Mouse (Mus musculus): ENCODE measurements around the gene Lyrm9. TPM values are rescaled to one million over a fixed set of nuclear protein-coding genes. Genes with fewer than 3 reads are reported as not detected.

Gene Lyrm9
- polyA plus RNA-seq, 1 experiment from 2014 or later, result 15.2 TPM

DNA sequence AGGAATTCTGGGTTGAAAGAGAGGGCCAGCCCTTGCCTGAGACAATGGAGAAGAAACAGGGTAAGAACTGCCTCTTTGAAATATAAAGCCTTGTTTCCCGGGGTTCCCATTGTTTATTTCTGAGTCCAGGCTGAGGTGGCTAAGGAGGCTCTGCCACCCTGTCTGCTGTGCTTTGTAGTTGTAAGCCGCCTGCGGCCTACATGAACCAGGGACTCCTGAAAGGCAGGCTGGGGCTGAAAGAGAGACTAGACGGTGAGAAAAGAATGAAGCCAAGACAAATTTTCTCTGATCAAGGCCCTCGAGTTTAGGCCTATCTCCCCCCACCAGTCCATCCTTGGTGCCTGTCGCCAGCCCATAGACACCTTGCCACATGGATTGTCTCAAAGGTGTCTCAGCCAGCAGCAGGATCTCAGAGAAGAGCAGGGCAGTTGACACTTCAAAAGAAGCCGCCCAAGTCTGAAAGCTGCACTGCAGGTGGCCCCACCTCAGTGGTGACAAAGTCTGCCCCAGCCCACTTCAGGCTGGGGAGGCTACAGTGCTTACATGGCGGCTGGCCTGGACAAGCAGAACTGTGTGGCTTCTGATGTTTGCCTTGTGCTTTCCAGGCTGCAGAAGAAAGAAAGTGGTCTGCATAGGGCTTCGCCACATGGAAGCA is 25.0 kb downstream of the Lyrm9 start:
- DNase-seq (ENCODE audit: low spot score), result no peak
- H3K4me1 ChIP-seq (ENCODE audit: control insufficient read depth, insufficient read depth, low read length), result no peaks in the 10 kb centered on the region
- no peak for ATAC-seq (ENCODE audit: insufficient number of reproducible peaks, low FRiP score, low TSS enrichment, low read depth)
- 34% methylated on average over 9 of the region's 9 CpGs for WGBS
- no peak overlapping the region for H3K4me3 ChIP-seq (ENCODE audit: low read depth, low read length)
- no peaks in the 10 kb centered on the region for H3K36me3 ChIP-seq (ENCODE audit: control insufficient read depth, insufficient read depth, low read length)
- no peak overlapping the region for H3K9ac ChIP-seq (ENCODE audit: low read length)
- H3K27ac ChIP-seq (replicated peaks; ENCODE audit: low read depth, low read length), result no peak overlapping the region
- H3K27me3 ChIP-seq (ENCODE audit: control insufficient read depth, insufficient read depth, low read length), result no peaks in the 10 kb centered on the region
- H3K9me3 ChIP-seq (ENCODE audit: control insufficient read depth, low read length), result no peaks in the 10 kb centered on the region
- H3K4me2 ChIP-seq (ENCODE audit: low read depth, severe bottlenecking), result no peak overlapping the region

DNA sequence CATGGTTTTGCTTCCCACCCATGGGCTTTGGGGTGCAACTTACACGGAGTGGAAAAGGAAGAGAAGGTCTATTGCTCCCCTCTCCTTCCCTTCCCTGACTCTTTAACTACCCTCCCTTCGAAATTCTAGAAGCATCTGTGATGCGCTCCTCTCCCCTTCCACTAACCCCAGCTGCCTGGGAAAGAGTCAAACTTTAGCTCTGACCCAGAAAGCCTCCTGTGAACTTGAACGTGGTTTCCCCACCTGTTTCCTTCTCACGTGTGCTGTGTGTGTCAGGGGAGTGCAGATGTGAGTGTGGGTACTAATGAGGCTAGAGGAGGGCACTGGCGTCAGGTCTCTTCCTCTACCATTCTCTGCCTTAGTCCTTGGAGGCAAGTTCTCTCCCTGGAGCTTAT is 25.5 kb downstream of the Lyrm9 start:
- WGBS, result 59% methylated on average over 6 of the region's 6 CpGs

DNA sequence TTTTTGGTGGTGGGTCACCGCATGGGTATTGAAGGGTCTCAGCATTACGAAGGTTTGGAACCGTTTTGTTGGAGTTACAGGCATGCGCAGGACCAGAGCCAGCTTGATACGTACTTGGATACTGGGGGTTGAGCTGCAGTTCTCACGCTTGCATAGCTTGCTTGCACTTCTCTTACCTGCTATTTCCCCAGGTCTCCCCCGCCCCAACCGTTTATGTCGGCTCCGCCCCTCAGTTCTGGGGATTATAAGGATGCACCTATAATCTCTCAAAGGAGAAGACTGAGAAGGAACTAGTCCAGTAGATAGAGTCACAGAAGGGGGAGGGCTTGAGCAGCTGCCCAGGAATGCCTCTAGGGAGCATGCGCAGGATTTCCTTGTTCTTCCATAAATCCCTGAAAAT is 26.1 kb downstream of the Lyrm9 start:
- Histone ChIP-seq H3K4me3 (ENCODE audit: low read depth, low read length) (no peak overlapping the region), H3K27me3 (ENCODE audit: control insufficient read depth, insufficient read depth, low read length) (no peaks in the 10 kb centered on the region), H3K4me1 (ENCODE audit: control insufficient read depth, insufficient read depth, low read length) (no peaks in the 10 kb centered on the region), H3K27ac (replicated peaks; ENCODE audit: low read depth, low read length) (no peak overlapping the region), H3K9ac (ENCODE audit: low read length) (no peak overlapping the region), H3K4me2 (ENCODE audit: low read depth, severe bottlenecking) (no peak overlapping the region), H3K36me3 (ENCODE audit: control insufficient read depth, insufficient read depth, low read length) (no peaks in the 10 kb centered on the region), H3K9me3 (ENCODE audit: control insufficient read depth, low read length) (no peaks in the 10 kb centered on the region)
- WGBS, result 88% methylated on average over 11 of the region's 11 CpGs
- DNase-seq (ENCODE audit: low spot score) (no peak), ATAC-seq (ENCODE audit: insufficient number of reproducible peaks, low FRiP score, low TSS enrichment, low read depth) (no peak)

More for the DNA sequence above, 25.5 kb downstream of the Lyrm9 start:
- H3K36me3 ChIP-seq (ENCODE audit: control insufficient read depth, insufficient read depth, low read length), result no peaks in the 10 kb centered on the region
- no peaks in the 10 kb centered on the region for H3K9me3 ChIP-seq (ENCODE audit: control insufficient read depth, low read length)
- H3K4me1 ChIP-seq (ENCODE audit: control insufficient read depth, insufficient read depth, low read length), result no peaks in the 10 kb centered on the region
- no peak overlapping the region for H3K4me2 ChIP-seq (ENCODE audit: low read depth, severe bottlenecking)
- H3K9ac ChIP-seq (ENCODE audit: low read length), result no peak overlapping the region
- DNase-seq (ENCODE audit: low spot score), result no peak
- H3K27me3 ChIP-seq (ENCODE audit: control insufficient read depth, insufficient read depth, low read length), result no peaks in the 10 kb centered on the region
- H3K4me3 ChIP-seq (ENCODE audit: low read depth, low read length), result no peak overlapping the region
- no peak overlapping the region for H3K27ac ChIP-seq (replicated peaks; ENCODE audit: low read depth, low read length)
- ATAC-seq (ENCODE audit: insufficient number of reproducible peaks, low FRiP score, low TSS enrichment, low read depth), result no peak

DNA sequence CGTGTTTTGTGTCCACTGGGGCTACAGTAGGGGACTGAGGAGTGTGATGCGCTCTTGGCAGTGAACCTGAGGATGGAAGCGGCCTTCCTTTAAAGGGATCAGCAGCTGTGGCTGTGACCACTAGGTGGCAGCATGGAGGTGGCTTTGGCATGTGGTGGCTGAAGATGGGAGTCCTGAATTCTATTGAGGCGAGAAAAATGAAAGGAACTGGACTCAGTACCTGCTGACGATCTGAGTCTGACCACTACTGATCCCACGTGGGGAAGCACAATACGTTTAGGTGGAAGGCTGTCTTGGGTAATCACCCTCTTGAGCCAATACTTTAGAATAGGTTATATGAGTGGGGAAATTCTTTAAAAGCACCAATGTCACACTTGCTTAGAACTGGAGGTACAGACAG is 29.9 kb downstream of the Lyrm9 start:
- no peaks in the 10 kb centered on the region for H3K36me3 ChIP-seq (ENCODE audit: control insufficient read depth, insufficient read depth, low read length)
- WGBS, result 12% methylated on average over 7 of the region's 7 CpGs
- DNase-seq (ENCODE audit: low spot score), result peak; percentile 90
- H3K9me3 ChIP-seq (ENCODE audit: control insufficient read depth, low read length), result no peaks in the 10 kb centered on the region
- no peak overlapping the region for H3K4me2 ChIP-seq (ENCODE audit: low read depth, severe bottlenecking)
- no peak overlapping the region for H3K9ac ChIP-seq (ENCODE audit: low read length)
- H3K4me1 ChIP-seq (ENCODE audit: control insufficient read depth, insufficient read depth, low read length), result no peaks in the 10 kb centered on the region
- no peak for ATAC-seq (ENCODE audit: insufficient number of reproducible peaks, low FRiP score, low TSS enrichment, low read depth)
- H3K27ac ChIP-seq (replicated peaks; ENCODE audit: low read depth, low read length), result no peak overlapping the region
- H3K4me3 ChIP-seq (ENCODE audit: low read depth, low read length), result no peak overlapping the region
- H3K27me3 ChIP-seq (ENCODE audit: control insufficient read depth, insufficient read depth, low read length), result no peaks in the 10 kb centered on the region

DNA sequence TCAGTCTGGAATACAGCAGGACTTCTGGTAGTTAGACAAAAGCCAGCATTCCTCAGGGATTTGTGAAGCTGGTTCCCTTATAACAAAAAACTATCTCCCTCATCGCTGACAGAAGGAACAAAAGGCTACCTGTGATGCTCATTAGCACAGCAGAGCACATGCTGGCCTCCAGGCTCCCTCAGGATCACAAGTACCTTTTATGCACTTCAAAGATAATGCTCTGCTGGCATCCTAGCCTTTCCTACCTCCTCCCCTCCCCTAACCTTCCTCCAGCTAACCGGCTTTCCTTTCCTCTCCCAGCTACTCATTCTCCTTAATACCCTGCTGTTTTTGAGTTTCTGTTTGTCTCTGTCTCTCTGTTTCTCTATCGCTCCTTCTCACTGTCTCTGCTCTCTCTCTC is 31.2 kb downstream of the Lyrm9 start:
- Histone ChIP-seq H3K27ac (replicated peaks; ENCODE audit: low read depth, low read length) (no peak overlapping the region), H3K36me3 (ENCODE audit: control insufficient read depth, insufficient read depth, low read length) (no peaks in the 10 kb centered on the region), H3K4me3 (ENCODE audit: low read depth, low read length) (no peak overlapping the region), H3K4me1 (ENCODE audit: control insufficient read depth, insufficient read depth, low read length) (no peaks in the 10 kb centered on the region), H3K9me3 (ENCODE audit: control insufficient read depth, low read length) (no peaks in the 10 kb centered on the region), H3K4me2 (ENCODE audit: low read depth, severe bottlenecking) (no peak overlapping the region), H3K27me3 (ENCODE audit: control insufficient read depth, insufficient read depth, low read length) (no peaks in the 10 kb centered on the region), H3K9ac (ENCODE audit: low read length) (no peak overlapping the region)
- ATAC-seq (ENCODE audit: insufficient number of reproducible peaks, low FRiP score, low TSS enrichment, low read depth) (no peak), DNase-seq (ENCODE audit: low spot score) (no peak)
- WGBS, result 22% methylated on average over 3 of the region's 3 CpGs

DNA sequence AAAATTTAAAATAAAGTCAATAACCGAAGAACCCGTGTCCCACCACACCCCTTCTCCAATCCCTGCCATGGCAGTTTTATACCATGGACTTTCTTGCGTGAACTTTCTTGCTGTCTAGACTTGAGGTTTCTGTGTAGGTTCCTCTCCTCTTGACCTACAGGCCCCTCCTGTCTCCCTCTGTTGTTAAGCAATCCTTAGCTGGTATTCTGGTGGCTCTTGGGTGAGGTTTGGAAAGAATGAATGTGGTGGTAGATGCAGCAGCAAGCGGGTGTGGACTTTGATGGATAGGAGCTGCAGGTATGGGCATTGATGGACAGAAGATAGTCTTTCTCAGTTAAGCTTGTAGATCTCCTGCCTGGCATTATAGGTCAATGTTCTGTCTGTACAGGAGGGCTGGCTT is 37.5 kb downstream of the Lyrm9 start:
- Histone ChIP-seq H3K36me3 (ENCODE audit: control insufficient read depth, insufficient read depth, low read length) (no peaks in the 10 kb centered on the region), H3K9ac (ENCODE audit: low read length) (no peak overlapping the region), H3K4me2 (ENCODE audit: low read depth, severe bottlenecking) (no peak overlapping the region), H3K27me3 (ENCODE audit: control insufficient read depth, insufficient read depth, low read length) (no peaks in the 10 kb centered on the region), H3K4me1 (ENCODE audit: control insufficient read depth, insufficient read depth, low read length) (no peaks in the 10 kb centered on the region), H3K4me3 (ENCODE audit: low read depth, low read length) (no peak overlapping the region), H3K9me3 (ENCODE audit: control insufficient read depth, low read length) (no peaks in the 10 kb centered on the region), H3K27ac (replicated peaks; ENCODE audit: low read depth, low read length) (no peak overlapping the region)
- 92% methylated on average over 4 of the region's 4 CpGs for WGBS
- DNase-seq (ENCODE audit: low spot score) (no peak), ATAC-seq (ENCODE audit: insufficient number of reproducible peaks, low FRiP score, low TSS enrichment, low read depth) (no peak)

DNA sequence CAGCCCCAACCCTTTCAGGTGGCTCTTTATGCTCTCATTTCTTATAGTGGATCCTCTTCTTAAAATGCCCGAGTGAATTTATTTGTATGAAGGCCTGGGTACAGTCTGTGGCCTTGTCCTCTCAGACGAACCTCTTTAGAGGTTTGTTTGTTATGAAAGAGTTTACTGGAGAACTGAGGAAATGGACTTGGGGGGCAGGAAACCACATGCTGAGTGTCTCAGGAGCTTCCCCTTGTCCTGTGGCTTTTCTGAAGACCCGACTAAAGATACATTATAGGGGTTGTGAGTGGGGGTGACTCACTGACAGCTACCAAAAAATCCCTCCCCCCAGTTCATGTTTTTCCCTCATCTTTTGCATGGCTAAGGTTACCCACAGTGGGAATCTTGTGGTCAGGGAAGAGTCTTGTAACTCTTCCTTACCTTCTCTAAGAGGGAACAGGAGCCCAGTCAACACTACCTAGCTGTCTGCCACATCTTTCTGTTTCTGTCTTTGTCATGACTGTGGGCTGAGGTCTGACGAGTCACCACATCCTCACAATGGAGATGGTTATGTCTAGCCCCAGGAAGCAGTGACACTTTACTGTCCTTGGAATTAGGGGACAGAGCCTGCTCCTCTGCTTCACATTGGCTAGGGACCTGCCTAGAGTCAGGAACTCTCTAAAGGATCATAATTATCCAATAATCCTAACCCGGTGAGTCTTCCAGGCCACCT is 38.3 kb downstream of the Lyrm9 start:
- Histone ChIP-seq H3K27ac (replicated peaks; ENCODE audit: low read depth, low read length) (no peak overlapping the region), H3K9ac (ENCODE audit: low read length) (no peak overlapping the region), H3K4me1 (ENCODE audit: control insufficient read depth, insufficient read depth, low read length) (no peaks in the 10 kb centered on the region), H3K9me3 (ENCODE audit: control insufficient read depth, low read length) (no peaks in the 10 kb centered on the region), H3K4me3 (ENCODE audit: low read depth, low read length) (no peak overlapping the region), H3K4me2 (ENCODE audit: low read depth, severe bottlenecking) (no peak overlapping the region), H3K27me3 (ENCODE audit: control insufficient read depth, insufficient read depth, low read length) (no peaks in the 10 kb centered on the region), H3K36me3 (ENCODE audit: control insufficient read depth, insufficient read depth, low read length) (no peaks in the 10 kb centered on the region)
- WGBS, result 78% methylated on average over 5 of the region's 5 CpGs
- ATAC-seq (ENCODE audit: insufficient number of reproducible peaks, low FRiP score, low TSS enrichment, low read depth) (no peak), DNase-seq (ENCODE audit: low spot score) (no peak)

DNA sequence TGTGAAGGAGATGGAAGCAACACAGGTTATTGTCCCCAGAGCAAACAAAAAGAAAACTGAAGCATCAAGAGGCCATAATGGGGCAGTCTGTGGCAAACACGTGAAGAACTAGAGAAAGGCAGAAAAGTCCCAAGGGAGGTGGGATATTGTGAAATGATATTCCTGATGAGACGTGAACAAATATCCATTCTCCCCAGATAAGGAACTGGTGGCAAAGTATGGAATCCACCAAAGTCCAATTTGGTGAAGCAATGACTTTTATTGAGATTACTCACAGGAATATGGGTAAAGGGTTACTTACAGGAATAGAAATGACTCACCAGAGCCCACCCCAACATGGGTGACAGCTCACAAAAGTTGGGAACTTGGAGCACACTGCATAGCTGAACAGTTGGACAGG is 38.9 kb downstream of the Lyrm9 start:
- Histone ChIP-seq H3K27ac (replicated peaks; ENCODE audit: low read depth, low read length) (no peak overlapping the region), H3K9ac (ENCODE audit: low read length) (no peak overlapping the region), H3K4me3 (ENCODE audit: low read depth, low read length) (no peak overlapping the region), H3K4me2 (ENCODE audit: low read depth, severe bottlenecking) (no peak overlapping the region), H3K27me3 (ENCODE audit: control insufficient read depth, insufficient read depth, low read length) (no peaks in the 10 kb centered on the region), H3K4me1 (ENCODE audit: control insufficient read depth, insufficient read depth, low read length) (no peaks in the 10 kb centered on the region), H3K36me3 (ENCODE audit: control insufficient read depth, insufficient read depth, low read length) (no peaks in the 10 kb centered on the region), H3K9me3 (ENCODE audit: control insufficient read depth, low read length) (no peaks in the 10 kb centered on the region)
- no peak for ATAC-seq (ENCODE audit: insufficient number of reproducible peaks, low FRiP score, low TSS enrichment, low read depth)
- no peak for DNase-seq (ENCODE audit: low spot score)
- 90% methylated on average over 2 of the region's 2 CpGs for WGBS

DNA sequence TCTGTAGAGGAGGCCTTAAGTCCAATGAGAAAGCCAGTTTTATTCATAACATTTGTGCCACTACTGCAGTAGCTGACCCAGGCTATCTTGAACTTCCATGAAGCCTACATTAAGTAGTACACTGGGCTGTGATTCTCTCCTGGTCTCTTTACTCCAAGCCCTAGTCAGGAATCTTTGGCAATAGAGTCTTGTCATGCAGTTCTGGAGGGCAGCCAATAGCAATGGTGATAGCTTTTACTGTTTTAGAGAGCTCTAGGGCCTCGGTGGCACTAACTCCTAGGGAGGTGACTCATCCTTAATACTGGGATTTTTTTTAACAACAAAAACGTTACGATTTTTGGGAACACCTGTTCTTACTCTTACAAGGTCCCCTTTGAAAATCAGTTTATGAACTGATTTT is 40.1 kb downstream of the Lyrm9 start:
- H3K36me3 ChIP-seq (ENCODE audit: control insufficient read depth, insufficient read depth, low read length), result no peaks in the 10 kb centered on the region
- no peak overlapping the region for H3K4me2 ChIP-seq (ENCODE audit: low read depth, severe bottlenecking)
- no peaks in the 10 kb centered on the region for H3K4me1 ChIP-seq (ENCODE audit: control insufficient read depth, insufficient read depth, low read length)
- no peak overlapping the region for H3K9ac ChIP-seq (ENCODE audit: low read length)
- ATAC-seq (ENCODE audit: insufficient number of reproducible peaks, low FRiP score, low TSS enrichment, low read depth) (no peak), DNase-seq (ENCODE audit: low spot score) (no peak)
- no peaks in the 10 kb centered on the region for H3K27me3 ChIP-seq (ENCODE audit: control insufficient read depth, insufficient read depth, low read length)
- H3K27ac ChIP-seq (replicated peaks; ENCODE audit: low read depth, low read length), result no peak overlapping the region
- 79% methylated on average over 3 of the region's 3 CpGs for WGBS
- no peaks in the 10 kb centered on the region for H3K9me3 ChIP-seq (ENCODE audit: control insufficient read depth, low read length)
- no peak overlapping the region for H3K4me3 ChIP-seq (ENCODE audit: low read depth, low read length)

All from limb, embryonic 11.5 days (tissue).